Mouse (Mus musculus) gastrocnemius, postnatal 36 days (tissue): ENCODE results near the gene Galnt15. TPM values are rescaled to one million over a fixed set of nuclear protein-coding genes. Genes with fewer than 3 reads are reported as not detected.
"Not testable (repeated sequence)": the region's sequence is repeated elsewhere in the genome, so short reads cannot be mapped to it uniquely, and the experiment has no call there.

ENCODE experiments used
- DNase-seq, 2 experiments: peaks; one replicate each; pipeline ENCODE4 v3.0.0; 2022
- intact Hi-C: fragments of 180-260 bp; cut with DNase I; formaldehyde crosslinking; loops from one replicate; pipeline ENCODE4 v1.15.1; 2025
- total RNA-seq, 2 experiments: library from RNA; stranded (reverse); gene quantifications; 2 replicates each; pipeline ENCODE4 v1.2.3; 2021

Galnt15 gene
- total RNA-seq, 2 experiments from 2014 or later, result 5.2 to 6.2 TPM

GRCm38 (mm10) chr14:32085486-32086201, 56.9 kb downstream of the Galnt15 start, which contains the start of gene Dph3:
Gene Dph3 (minus strand): TSS chr14:32085729.
- intact Hi-C loops, result no loop called here

GRCm38 (mm10) chr14:32086226-32086625, 57.4 kb downstream of the Galnt15 start:
- intact Hi-C loops, result no loop called here
- no peak for DNase-seq

More at GRCm38 (mm10) chr14:32085486-32086201, 56.9 kb downstream of the Galnt15 start, which contains the start of gene Dph3:
- DNase-seq, result peak; percentile 98

GRCm38 (mm10) chr14:32087584-32088248, 58.9 kb downstream of the Galnt15 start:
- intact Hi-C loops, DNase-seq: not testable (repeated sequence)

GRCm38 (mm10) chr14:32091124-32091523, 62.3 kb downstream of the Galnt15 start:
- DNase-seq, result no peak
- intact Hi-C loops, result no loop called here

GRCm38 (mm10) chr14:32091704-32092103, 62.9 kb downstream of the Galnt15 start:
- intact Hi-C loops, result no loop called here
- DNase-seq, result no peak

GRCm38 (mm10) chr14:32093018-32093417, 64.2 kb downstream of the Galnt15 start:
- intact Hi-C loops, result no loop called here
- no peak for DNase-seq

- no peak for DNase-seq
- intact Hi-C loops, result no loop called here
These were observed 64.8 kb downstream of the Galnt15 start for GRCm38 (mm10) chr14:32093500-32094117.

- no peak for DNase-seq
- intact Hi-C loops, result no loop called here
These were observed 66.9 kb downstream of the Galnt15 start for GRCm38 (mm10) chr14:32095646-32096045.

- intact Hi-C loops, result no loop called here
- no peak for DNase-seq
These were observed 68.0 kb downstream of the Galnt15 start for GRCm38 (mm10) chr14:32096740-32097139.

- intact Hi-C loops, result no loop called here
- DNase-seq, result no peak
These were observed 68.9 kb downstream of the Galnt15 start for GRCm38 (mm10) chr14:32097691-32098090.

- no peak for DNase-seq
- intact Hi-C loops, result no loop called here
These were observed 70.2 kb downstream of the Galnt15 start for GRCm38 (mm10) chr14:32098951-32099350.

GRCm38 (mm10) chr14:32103556-32103955, 74.8 kb downstream of the Galnt15 start:
- no peak for DNase-seq
- intact Hi-C loops, result no loop called here

GRCm38 (mm10) chr14:32105663-32106062, 76.9 kb downstream of the Galnt15 start:
- intact Hi-C loops, result no loop called here
- DNase-seq, result no peak

GRCm38 (mm10) chr14:32106911-32107310, 78.1 kb downstream of the Galnt15 start:
- intact Hi-C loops, result no loop called here
- DNase-seq, result no peak

Other genes with a start within 250 kb of the Galnt15 start
- 10 to 100 TPM; 36.7 to 49.1 TPM for gene Ankrd28, start 198.3 kb upstream of the Galnt15 start, total RNA-seq
- 10 to 100 TPM; 20.3 to 23.7 TPM for gene Oxnad1, start 56.4 kb downstream of the Galnt15 start, total RNA-seq
- gene Dph3, start 56.7 kb downstream of the Galnt15 start, total RNA-seq, result 100 to 1,000 TPM; 107 to 111 TPM
- not detected for gene Msmb, start 113.0 kb downstream of the Galnt15 start, total RNA-seq
- gene Ncoa4, start 130.9 kb downstream of the Galnt15 start, total RNA-seq, result 10 to 100 TPM; 55.2 to 61.5 TPM
- 100 to 1,000 TPM; 198 to 210 TPM for gene Timm23, start 172.9 kb downstream of the Galnt15 start, total RNA-seq
- 10 to 100 TPM; 17.1 to 19.9 TPM for gene Parg, start 173.0 kb downstream of the Galnt15 start, total RNA-seq